Mouse (Mus musculus) forebrain, embryonic 12.5 days (tissue): ENCODE data around the gene Snx9. TPM values are rescaled to one million over a fixed set of nuclear protein-coding genes. Genes with fewer than 3 reads are reported as not detected.

Source experiments
- ATAC-seq: fragments of 200-750 bp; cut with Nextera tagmentation; 2 replicates; pipeline ENCODE4 v1.8.0; 2017; ENCODE audit warnings: moderate TSS enrichment; ENCODE audit not compliant: low FRiP score
- H3K27ac ChIP-seq: fragments of 300-500 bp; sonication (generic); 2 replicates; pipeline ENCODE4 v1.5.1; 2016; ENCODE audit warnings: mild to moderate bottlenecking
- H3K27me3 ChIP-seq: fragments of 300-500 bp; sonication (generic); 2 replicates; pipeline ENCODE4 v1.6.1; 2016; ENCODE audit warnings: mild to moderate bottlenecking
- H3K36me3 ChIP-seq: fragments of 300-500 bp; sonication (generic); replicated peaks from 2 replicates; pipeline ENCODE4 v1.6.1; 2016; ENCODE audit warnings: mild to moderate bottlenecking
- H3K4me1 ChIP-seq: fragments of 300-500 bp; sonication (generic); 2 replicates; pipeline ENCODE4 v1.6.1; 2016
- H3K4me2 ChIP-seq: fragments of 300-500 bp; sonication (generic); 2 replicates; pipeline ENCODE4 v1.6.1; 2016; ENCODE audit warnings: mild to moderate bottlenecking, moderate library complexity
- H3K4me3 ChIP-seq: fragments of 300-500 bp; sonication (generic); replicated peaks from 2 replicates; pipeline ENCODE4 v1.5.1; 2016; ENCODE audit warnings: mild to moderate bottlenecking
- H3K9ac ChIP-seq: fragments of 300-500 bp; sonication (generic); 2 replicates; pipeline ENCODE4 v1.6.1; 2016; ENCODE audit warnings: mild to moderate bottlenecking
- H3K9me3 ChIP-seq: fragments of 300-500 bp; sonication (generic); 2 replicates; pipeline ENCODE4 v1.6.1; 2016
- WGBS: fragments of 180-500 bp; shearing (Covaris S2); methylation state at CpG from one replicate; pipeline ENCODE4 v1.1.7; 2016; 5-methylcytosine and 5-hydroxymethylcytosine counted together
- polyA plus RNA-seq: library from polyadenylated mRNA; unstranded; fragments of >200 nt; fragmentation: Nextera tagmentation; extraction: Ambion mirVana; gene quantifications from 2 replicates; pipeline ENCODE4 v1.2.1, GENCODE M21; 2016

The Snx9 gene
- polyA plus RNA-seq, 1 experiment from 2014 or later = 15.1 TPM

DNA sequence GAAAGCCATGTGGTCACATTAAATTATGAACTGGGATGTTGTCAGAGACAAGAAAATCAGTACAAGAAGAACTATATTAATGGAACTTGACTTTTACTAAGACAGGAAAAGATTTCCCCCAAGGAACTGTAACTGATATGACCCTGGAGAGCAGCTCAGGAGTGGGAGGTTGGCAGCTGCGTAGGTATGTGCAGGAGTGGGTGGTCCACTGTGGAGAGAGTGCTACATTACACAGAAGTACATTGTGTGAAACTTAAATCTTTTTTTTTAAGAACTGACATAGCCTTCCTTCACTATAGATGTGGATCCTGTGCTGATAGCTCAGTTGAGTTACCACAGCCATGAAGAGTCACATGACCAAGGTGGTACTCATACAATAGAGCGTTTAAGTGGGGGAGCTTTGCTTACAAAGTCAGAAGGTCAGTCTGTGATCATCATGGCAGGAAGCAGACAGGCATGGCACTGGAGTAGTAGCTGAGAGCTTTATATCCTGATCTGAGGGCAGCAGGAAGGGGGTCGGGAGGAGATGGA lies 6.3 kb upstream of the Snx9 start:
- no peak for ATAC-seq
- no peak overlapping the region for H3K27ac ChIP-seq
- no peak overlapping the region for H3K4me3 ChIP-seq
- H3K9me3 ChIP-seq = no peaks in the 10 kb centered on the region
- H3K9ac ChIP-seq = no peak overlapping the region
- WGBS = 86% methylated on average over 3 of the region's 3 CpGs
- H3K27me3 ChIP-seq = no peaks in the 10 kb centered on the region
- H3K4me2 ChIP-seq = no peak overlapping the region
- H3K4me1 ChIP-seq = peaks cover 1% of the 10 kb centered on the region; the same call in 1 of the 2 replicates
- H3K36me3 ChIP-seq = no peaks in the 10 kb centered on the region

DNA sequence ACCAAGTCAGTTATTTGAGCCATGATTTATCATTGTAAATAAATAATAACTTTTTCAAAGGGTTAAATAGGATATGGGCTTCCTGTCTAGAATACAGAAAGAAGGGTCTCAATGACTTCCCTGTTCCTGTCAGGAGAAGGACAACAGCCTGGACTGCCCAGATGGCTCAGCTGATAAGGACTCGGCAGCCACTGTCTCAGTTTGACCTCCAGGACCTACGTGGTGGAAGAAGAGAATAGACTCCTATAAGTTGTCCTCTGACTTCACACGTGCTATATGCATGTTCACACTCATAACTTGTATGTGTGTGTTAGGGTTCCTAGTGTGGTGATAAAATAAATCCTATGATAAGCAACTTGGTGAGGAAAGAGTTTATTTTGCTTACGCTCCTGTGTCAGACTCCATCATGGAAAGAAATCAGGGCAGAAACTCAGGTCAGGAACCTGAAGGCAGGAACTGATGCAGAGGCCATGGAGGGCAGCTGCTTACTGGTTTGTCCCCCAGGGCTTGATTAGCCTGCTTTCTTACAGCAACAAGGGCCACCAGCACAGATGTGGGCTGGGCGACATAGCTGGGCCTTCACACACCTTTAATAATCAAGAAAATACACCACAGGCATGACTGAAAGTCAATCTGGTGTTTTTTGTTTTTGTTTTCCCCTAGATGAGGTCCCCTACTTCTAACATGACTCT lies 1.4 kb upstream of the Snx9 start:
- H3K9ac ChIP-seq = no peak overlapping the region
- H3K4me3 ChIP-seq = no peak overlapping the region
- H3K9me3 ChIP-seq = no peaks in the 10 kb centered on the region
- ATAC-seq = no peak
- H3K27ac ChIP-seq = no peak overlapping the region
- WGBS = 89% methylated on average over 5 of the region's 5 CpGs
- H3K4me2 ChIP-seq = no peak overlapping the region
- no peaks in the 10 kb centered on the region for H3K27me3 ChIP-seq
- no peaks in the 10 kb centered on the region for H3K36me3 ChIP-seq
- peaks cover 18% of the 10 kb centered on the region for H3K4me1 ChIP-seq

DNA sequence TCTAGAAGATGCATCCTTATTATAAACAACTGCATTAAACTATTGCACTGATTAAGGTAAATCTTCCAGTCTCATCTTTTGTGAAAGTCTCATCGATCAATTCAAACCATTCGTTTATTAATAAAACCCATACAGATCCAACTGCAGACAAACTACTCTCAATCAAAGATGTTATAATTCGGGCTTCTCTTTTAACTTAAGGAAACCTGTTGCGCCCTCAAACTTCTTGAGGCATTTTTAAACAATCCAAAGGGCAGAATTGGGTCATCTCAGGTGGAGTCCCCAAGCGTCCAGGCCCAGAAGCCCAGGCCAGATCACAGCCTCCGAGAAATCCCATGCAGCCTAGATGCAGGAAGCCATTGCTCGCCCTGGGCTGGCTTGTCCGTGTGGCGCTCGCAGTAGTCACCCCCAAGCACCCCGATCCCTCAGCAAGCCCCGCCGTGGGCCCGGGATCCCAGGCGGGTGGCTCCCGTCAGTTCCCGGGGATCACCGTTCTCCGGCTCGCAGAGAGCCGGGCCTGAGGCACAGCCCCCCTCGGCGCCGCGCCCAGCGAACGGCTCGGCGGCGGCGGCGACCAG lies 490 bp upstream of the Snx9 start:
- Histone ChIP-seq H3K27me3 (no peaks in the 10 kb centered on the region), H3K36me3 (no peaks in the 10 kb centered on the region), H3K4me2 (peak overlapping the region; percentile 65), H3K9me3 (no peaks in the 10 kb centered on the region), H3K27ac (peak overlapping the region; percentile 97), H3K4me1 (peaks cover 22% of the 10 kb centered on the region), H3K4me3 (peak overlapping the region; percentile 80), H3K9ac (peak overlapping the region; percentile 93)
- 8% methylated on average over 24 of the region's 32 CpGs for WGBS
- ATAC-seq = no peak

DNA sequence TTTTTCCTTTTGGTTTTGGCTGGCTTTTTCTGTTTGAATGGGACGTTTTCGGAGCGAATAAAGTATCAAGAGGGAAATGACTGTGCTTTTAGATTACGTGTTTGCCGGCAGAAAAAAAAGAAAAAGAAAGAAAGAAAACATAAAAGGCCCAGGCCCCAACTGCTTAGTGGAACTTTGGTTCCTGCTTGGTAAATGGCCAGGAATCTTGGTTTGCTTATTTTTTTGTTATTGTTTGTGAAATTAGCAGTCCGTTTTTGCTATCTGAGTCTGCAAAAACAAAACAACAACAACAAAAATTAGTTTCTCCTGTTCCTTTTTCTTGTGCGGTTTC lies 779 bp downstream of the Snx9 start:
- 1% methylated on average over 7 of the region's 7 CpGs for WGBS
- Histone ChIP-seq H3K27me3 (no peaks in the 10 kb centered on the region), H3K36me3 (no peaks in the 10 kb centered on the region), H3K4me1 (peaks cover 28% of the 10 kb centered on the region), H3K9me3 (no peaks in the 10 kb centered on the region), H3K27ac (peak overlapping the region; percentile 97), H3K9ac (peak overlapping the region; percentile 93), H3K4me3 (peak overlapping the region; percentile 80), H3K4me2 (peak overlapping the region; percentile 65)
- no peak for ATAC-seq

DNA sequence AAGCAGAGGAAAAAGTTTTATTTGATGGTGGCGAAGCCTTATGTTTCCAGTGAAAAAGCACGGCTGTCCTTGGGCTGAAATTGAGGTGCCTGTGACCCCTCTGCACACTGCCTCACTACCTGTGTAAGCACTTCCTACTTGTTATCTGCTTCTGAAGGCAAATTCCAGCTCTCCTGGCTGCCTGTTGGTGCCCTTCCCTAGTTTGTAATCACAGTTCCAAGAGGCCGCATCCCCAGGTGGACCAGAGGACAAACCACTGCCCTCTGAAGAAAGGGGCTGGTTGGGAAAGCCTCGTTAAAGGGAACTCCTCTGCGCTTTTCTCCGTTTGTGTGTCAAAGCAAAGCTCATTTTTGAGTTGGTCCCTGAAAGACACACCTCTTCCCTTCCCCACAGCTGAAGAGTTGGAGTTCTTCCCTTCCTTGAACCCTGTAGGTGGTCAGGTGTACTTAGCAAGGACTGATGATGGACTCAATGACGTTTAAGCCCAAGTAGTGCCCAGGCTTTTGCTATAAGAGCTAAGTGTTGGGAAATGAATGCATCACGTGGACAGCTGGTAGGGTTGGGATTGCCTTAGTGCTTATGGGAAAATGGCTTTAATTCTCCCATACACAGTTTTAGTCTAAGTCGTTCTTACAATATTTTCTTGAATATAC lies 2.0 kb downstream of the Snx9 start:
- ATAC-seq = no peak
- H3K27me3 ChIP-seq = no peaks in the 10 kb centered on the region
- WGBS = 67% methylated on average over 9 of the region's 9 CpGs

DNA sequence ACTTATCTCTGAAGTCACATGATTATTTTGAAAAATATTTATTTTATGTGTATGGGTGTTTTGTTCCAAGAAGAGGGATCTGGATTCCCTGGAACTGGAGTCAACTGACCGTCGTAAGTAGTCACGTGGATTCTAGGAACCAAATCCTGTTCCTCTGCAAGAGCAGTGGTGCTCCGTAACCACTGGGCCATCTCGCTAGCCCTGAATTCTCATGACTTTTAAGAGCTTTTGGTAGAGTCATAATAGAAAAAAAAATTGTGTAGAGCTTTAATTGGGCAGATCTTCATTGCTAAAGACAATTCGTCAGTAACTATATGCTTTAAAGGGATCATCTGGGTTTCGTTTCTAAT lies 2.5 kb downstream of the Snx9 start:
- no peaks in the 10 kb centered on the region for H3K9me3 ChIP-seq
- peaks cover 28% of the 10 kb centered on the region for H3K4me1 ChIP-seq
- no peak for ATAC-seq
- H3K36me3 ChIP-seq = no peaks in the 10 kb centered on the region
- 94% methylated on average over 7 of the region's 7 CpGs for WGBS
- H3K4me3 ChIP-seq = no peak overlapping the region
- no peak overlapping the region for H3K9ac ChIP-seq
- H3K4me2 ChIP-seq = no peak overlapping the region
- H3K27ac ChIP-seq = no peak overlapping the region
- H3K27me3 ChIP-seq = no peaks in the 10 kb centered on the region

More for the DNA sequence above, 2.0 kb downstream of the Snx9 start:
- Histone ChIP-seq H3K36me3 (no peaks in the 10 kb centered on the region), H3K9me3 (no peaks in the 10 kb centered on the region), H3K27ac (no peak overlapping the region), H3K4me2 (no peak overlapping the region), H3K4me3 (no peak overlapping the region), H3K4me1 (peaks cover 28% of the 10 kb centered on the region), H3K9ac (no peak overlapping the region)

DNA sequence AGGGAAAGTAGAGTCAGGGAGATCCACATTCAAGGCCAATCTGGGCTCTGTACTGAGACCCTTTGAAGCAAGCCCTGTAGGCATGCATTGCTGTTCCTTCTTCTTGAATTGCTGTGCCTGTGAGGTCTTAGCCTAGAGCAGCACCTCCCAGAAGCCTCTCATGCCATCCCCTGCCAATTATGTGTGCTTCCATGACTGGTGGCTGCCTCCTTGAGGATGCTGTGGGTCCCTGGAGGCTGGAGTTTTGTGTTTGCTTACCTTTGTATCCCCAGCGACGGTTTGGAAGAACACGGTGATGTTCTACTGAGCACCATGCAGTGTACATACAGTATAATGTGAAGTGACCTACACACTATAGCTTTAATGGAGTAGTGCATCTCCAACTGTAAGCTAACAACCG lies 4.2 kb downstream of the Snx9 start:
- Histone ChIP-seq H3K27me3 (no peaks in the 10 kb centered on the region), H3K4me3 (no peak overlapping the region), H3K9ac (no peak overlapping the region), H3K27ac (no peak overlapping the region), H3K36me3 (no peaks in the 10 kb centered on the region), H3K9me3 (no peaks in the 10 kb centered on the region), H3K4me2 (no peak overlapping the region), H3K4me1 (peaks cover 33% of the 10 kb centered on the region)
- 87% methylated on average over 4 of the region's 4 CpGs for WGBS
- no peak for ATAC-seq

DNA sequence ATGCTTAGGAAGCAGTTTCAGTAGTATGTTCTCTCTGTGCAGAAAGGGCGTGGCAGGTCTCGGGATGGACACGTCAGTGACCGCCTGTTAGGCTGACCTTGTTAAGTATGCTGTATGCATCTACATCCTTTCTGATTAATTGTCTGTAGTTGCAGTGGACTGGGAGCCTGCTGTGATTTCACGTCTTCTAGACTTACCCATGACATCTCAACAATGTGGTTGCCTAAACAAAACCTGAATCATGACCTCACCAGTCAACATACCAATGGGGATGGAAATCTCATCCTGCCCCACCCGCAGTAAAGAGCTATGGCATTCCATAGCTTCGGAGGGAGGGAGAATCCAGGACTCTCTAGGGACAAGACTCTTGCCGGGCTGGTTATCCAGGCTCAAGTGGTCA lies 5.0 kb downstream of the Snx9 start:
- no peak overlapping the region for H3K9ac ChIP-seq
- no peak for ATAC-seq
- no peaks in the 10 kb centered on the region for H3K36me3 ChIP-seq
- no peaks in the 10 kb centered on the region for H3K9me3 ChIP-seq
- 65% methylated on average over 8 of the region's 8 CpGs for WGBS
- H3K4me1 ChIP-seq = peaks cover 32% of the 10 kb centered on the region
- H3K4me2 ChIP-seq = no peak overlapping the region
- H3K4me3 ChIP-seq = no peak overlapping the region
- no peak overlapping the region for H3K27ac ChIP-seq
- H3K27me3 ChIP-seq = no peaks in the 10 kb centered on the region

DNA sequence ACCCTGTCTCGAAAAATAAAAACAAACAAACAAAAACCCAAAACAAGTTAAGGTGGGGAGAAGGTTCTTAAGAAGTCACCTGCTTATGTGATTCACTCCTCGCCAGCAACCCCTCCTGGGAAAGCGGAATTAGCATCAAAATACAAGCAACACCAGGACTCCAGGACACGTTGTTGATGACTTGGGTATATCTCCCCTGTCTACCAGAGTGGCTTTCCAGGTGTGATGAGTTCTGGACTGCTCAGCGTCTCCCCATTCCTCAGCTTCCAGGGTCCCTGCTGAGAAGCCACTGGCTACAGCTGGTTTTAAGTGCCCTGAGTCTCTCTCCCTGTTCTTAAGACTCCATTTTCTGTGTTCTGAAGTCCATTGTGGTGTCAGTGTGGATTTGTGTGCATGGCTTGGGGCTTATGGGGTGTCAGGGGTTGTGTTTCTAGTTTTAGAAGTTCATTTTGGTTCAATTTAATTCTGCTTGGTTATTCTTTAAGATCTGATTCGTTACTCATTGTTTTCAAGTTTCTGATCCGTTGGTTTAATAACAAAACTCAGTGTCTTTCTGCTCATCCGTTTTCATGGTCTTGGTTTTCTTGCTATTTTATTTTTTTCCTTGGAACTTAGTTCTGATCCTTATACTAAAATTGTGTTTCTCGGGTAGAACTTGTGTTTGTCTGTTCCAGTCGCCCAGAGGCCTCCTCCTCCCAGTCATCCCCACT lies 7.7 kb downstream of the Snx9 start:
- Histone ChIP-seq H3K4me1 (peaks cover 21% of the 10 kb centered on the region), H3K27ac (peak overlapping the region; percentile 50; the same call in 1 of the 2 replicates), H3K4me3 (0 out of 2 replicates have a peak overlapping the region, but pooled peaks have one; percentile 4), H3K27me3 (no peaks in the 10 kb centered on the region), H3K9ac (no peak overlapping the region), H3K4me2 (peak overlapping the region; percentile 44), H3K9me3 (no peaks in the 10 kb centered on the region), H3K36me3 (no peaks in the 10 kb centered on the region)
- ATAC-seq = no peak
- 62% methylated on average over 10 of the region's 10 CpGs for WGBS

DNA sequence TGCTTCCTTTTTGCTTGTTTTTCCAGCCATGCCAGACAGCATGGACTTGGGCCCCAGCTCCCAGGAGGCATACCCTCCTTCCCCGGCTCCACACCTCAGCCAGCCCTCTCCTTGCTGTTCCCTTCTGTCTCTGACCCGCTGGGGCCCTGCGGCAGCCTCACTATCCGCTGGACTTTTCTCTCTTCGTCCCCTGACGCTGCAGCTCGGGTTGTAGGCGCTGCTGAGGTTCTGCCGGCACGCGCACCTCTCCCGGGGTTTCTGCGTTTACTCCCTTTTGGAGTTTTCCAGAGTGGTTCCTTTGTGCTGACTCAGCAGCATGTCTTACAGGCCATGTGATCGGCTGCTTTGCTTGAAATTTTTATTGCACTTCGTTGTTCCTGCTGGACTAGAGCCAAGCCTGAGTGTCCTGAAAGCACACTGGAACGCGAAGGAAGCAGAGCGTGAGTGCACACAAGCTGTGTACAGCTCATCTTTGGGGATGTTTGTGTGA lies 8.3 kb downstream of the Snx9 start:
- Histone ChIP-seq H3K4me1 (peaks cover 21% of the 10 kb centered on the region), H3K27me3 (no peaks in the 10 kb centered on the region), H3K36me3 (no peaks in the 10 kb centered on the region), H3K4me2 (peak overlapping the region; percentile 44), H3K9ac (peak overlapping the region; percentile 2; the same call in 1 of the 2 replicates), H3K4me3 (0 out of 2 replicates have a peak overlapping the region, but pooled peaks have one; percentile 4), H3K9me3 (no peaks in the 10 kb centered on the region), H3K27ac (peak overlapping the region; percentile 50; the same call in 1 of the 2 replicates)
- WGBS = 22% methylated on average over 18 of the region's 18 CpGs
- no peak for ATAC-seq

DNA sequence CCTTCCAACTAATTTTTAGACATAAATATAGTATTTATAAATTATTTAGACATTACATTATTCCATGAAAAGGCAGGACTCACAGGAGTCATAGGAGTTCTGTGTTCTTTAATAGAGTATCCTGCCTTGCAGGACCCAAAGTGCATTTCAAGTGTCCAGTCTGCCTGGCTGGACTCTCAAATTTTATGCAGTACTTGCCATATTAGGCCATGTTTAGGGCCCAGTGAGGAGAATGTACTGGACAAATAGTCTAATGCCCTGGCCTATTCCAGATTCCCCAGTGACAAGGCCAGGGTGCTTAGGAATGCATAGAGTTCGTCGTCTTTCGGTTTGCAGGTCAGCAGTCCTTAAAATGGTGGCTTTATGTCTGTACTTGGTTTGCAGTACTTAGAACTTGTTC lies 8.9 kb downstream of the Snx9 start:
- Histone ChIP-seq H3K27me3 (no peaks in the 10 kb centered on the region), H3K4me2 (no peak overlapping the region), H3K36me3 (no peaks in the 10 kb centered on the region), H3K27ac (no peak overlapping the region), H3K9ac (no peak overlapping the region), H3K4me3 (no peak overlapping the region), H3K4me1 (peaks cover 21% of the 10 kb centered on the region), H3K9me3 (no peaks in the 10 kb centered on the region)
- WGBS = 97% methylated on average over 3 of the region's 3 CpGs
- ATAC-seq = no peak

DNA sequence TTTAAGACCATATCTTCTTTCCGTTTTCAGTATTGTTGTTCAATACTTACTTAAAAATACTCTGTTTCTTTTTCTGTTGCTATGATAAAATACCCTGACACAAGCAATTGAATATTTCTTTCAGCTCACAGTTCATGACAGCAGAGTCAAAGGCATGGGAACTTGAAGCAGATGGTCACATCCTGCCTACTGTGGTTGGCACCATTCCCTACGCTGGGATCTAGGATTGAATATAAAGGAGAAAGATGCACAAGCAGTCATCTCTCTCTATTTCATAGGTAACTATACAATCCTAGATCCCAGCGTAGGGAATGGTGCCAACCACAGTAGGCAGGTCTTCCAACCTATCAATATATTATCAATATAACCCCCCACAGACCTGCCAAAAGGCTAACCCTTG lies 9.3 kb downstream of the Snx9 start:
- Histone ChIP-seq H3K27ac (no peak overlapping the region), H3K4me2 (no peak overlapping the region), H3K4me3 (no peak overlapping the region), H3K27me3 (no peaks in the 10 kb centered on the region), H3K36me3 (no peaks in the 10 kb centered on the region), H3K4me1 (peaks cover 18% of the 10 kb centered on the region), H3K9me3 (no peaks in the 10 kb centered on the region), H3K9ac (no peak overlapping the region)
- WGBS = 94% methylated on average over 3 of the region's 3 CpGs
- ATAC-seq = no peak
